In the genomic region with DNA sequence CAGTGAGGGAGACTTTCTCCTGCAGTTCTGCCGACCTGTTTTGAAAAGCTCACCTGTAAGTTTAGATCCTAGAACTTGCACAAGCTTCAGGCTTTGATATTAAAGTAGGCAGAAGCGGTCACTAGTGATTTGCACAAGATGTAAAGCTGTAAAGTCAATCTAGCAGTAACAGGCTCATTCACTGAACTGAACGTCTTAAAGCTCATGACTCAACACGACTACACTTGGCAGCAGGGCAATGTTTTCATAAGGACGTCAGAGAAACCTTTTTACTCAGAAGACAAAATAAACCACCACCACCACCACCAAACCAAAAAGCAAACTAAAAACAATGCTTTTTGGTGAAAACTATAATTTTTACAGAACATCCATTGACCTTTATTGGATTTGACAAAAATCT, we compare ENCODE assay signal across 27 mouse cellular contexts. TPM values are rescaled to one million over a fixed set of nuclear protein-coding genes. Genes with fewer than 3 reads are reported as not detected.
DNase-seq lines count a peak whose midpoint lies in the region; ATAC-seq and TF ChIP-seq lines count a peak whose summit lies in the region.
"Had no signal": no experiment of that assay in that cellular context is flagged by ENCODE, and none has a peak within 500 bp of the region (broad histone marks: within the 10 kb centered on the region; RNA-seq: fewer than 3 reads in every experiment).

No protein-coding gene starts in this region.

- WGBS in midbrain, embryonic 14.5 days = 90% methylated on average over 5 of the region's 5 CpGs
- 87% methylated on average over 5 of the region's 5 CpGs for WGBS in thymus, adult 2 months
- WGBS in intestine, postnatal 0 days = 68% methylated on average over 5 of the region's 5 CpGs

- H3K79me2 ChIP-seq in CH12.LX (replicated peaks; ENCODE audit: control insufficient read depth, extremely low read depth, insufficient read depth, poor library complexity, severe bottlenecking) = no peaks in the 10 kb centered on the region; the same call in 1 of the 2 replicates

- peak; percentile 76 for ATAC-seq in Patski
- ATAC-seq in midbrain, embryonic 14.5 days (ENCODE audit: low FRiP score, low TSS enrichment) = no peak
- ATAC-seq in intestine, postnatal 0 days = no peak
- ATAC-seq: forebrain, embryonic 15.5 days; hindbrain, embryonic 16.5 days; intestine, embryonic 15.5 days had no signal

- H3K27me3 ChIP-seq in CH12.LX (replicated peaks) (no peaks in the 10 kb centered on the region), Patski (no peaks in the 10 kb centered on the region)
- no peaks in the 10 kb centered on the region for H3K27me3 ChIP-seq in midbrain, embryonic 14.5 days (ENCODE audit: control insufficient read depth, insufficient read depth, low read length)
- H3K27me3 ChIP-seq in thymus, adult 2 months (ENCODE audit: control insufficient read depth, insufficient read depth, low read length) = no peaks in the 10 kb centered on the region
- no peaks in the 10 kb centered on the region for H3K27me3 ChIP-seq in intestine, postnatal 0 days (replicated peaks; ENCODE audit: control insufficient read depth, insufficient read depth, low read length)
- H3K27me3 ChIP-seq: forebrain, embryonic 12.5 days; forebrain, embryonic 15.5 days; heart, embryonic 12.5 days; heart, embryonic 15.5 days; hindbrain, embryonic 13.5 days; intestine, embryonic 15.5 days had no signal

- H3K9ac ChIP-seq in CH12.LX (ENCODE audit: insufficient read depth, low read depth) = no peak overlapping the region
- H3K9ac ChIP-seq in midbrain, embryonic 14.5 days (replicated peaks; ENCODE audit: low read length) = no peak overlapping the region
- no peak overlapping the region for H3K9ac ChIP-seq in intestine, postnatal 0 days (ENCODE audit: low read depth, low read length)
- H3K9ac ChIP-seq: forebrain, embryonic 12.5 days; forebrain, embryonic 15.5 days; heart, embryonic 12.5 days; heart, embryonic 15.5 days; hindbrain, embryonic 13.5 days; intestine, embryonic 15.5 days had no signal

- POLR2A ChIA-PET in Patski (lab: Charles Lee) = interaction anchor here (1.1 kb wide), 1 partner anchor 33 kb away, joined by 3 read pairs; no protein-coding TSS in a partner anchor

- no peak for TF ChIP-seq EP300 in CH12.LX (IDR thresholded peaks at IDR 0.05; ENCODE audit: low read length)

- DNase-seq in CH12.LX (ENCODE audit: extremely low read depth) (no peak), Patski (ENCODE audit: low read depth, low spot score) (peak; percentile 31)
- peak; percentile 62 for DNase-seq in fat pad, adult 2 months (ENCODE audit: extremely low read depth, low read depth, low spot score)
- no peak for DNase-seq in midbrain, embryonic 14.5 days
- no peak for DNase-seq in thymus, adult 2 months
- DNase-seq: adrenal gland, postnatal 10 days; adrenal gland, postnatal 36 days; B cell, adult 2 months; cerebellum, adult 11 months; cerebellum, adult 8-10 months; cerebellum, postnatal 10 days; cerebellum, postnatal 36 days; gastrocnemius, postnatal 25 days; heart, adult 18-20 months; heart, postnatal 10 days; heart, postnatal 36 days; kidney, adult 2 months had no signal

- in situ Hi-C loops in CH12.LX (cut with MboI; ENCODE audit: low pct_ligation_motif_present, low pct_unique_long_range_greater_than_20kb, low sequenced_read_pairs) = loop anchor here (5.0 kb wide), 1 partner anchor 41 kb away; no protein-coding TSS in a partner anchor
- in situ Hi-C loops in Patski (cut with MboI; ENCODE audit: low pct_unique_long_range_greater_than_20kb) = no loop called here

- peaks cover 31 to 91% of the 10 kb centered on the region in 2 experiments for H3K4me1 ChIP-seq in CH12.LX (ENCODE audit: control insufficient read depth in 1 of 2, insufficient read depth in 2 of 2)
- H3K4me1 ChIP-seq in midbrain, embryonic 14.5 days (ENCODE audit: control insufficient read depth, insufficient read depth, low read length) = no peaks in the 10 kb centered on the region
- H3K4me1 ChIP-seq in thymus, adult 2 months (replicated peaks; ENCODE audit: control insufficient read depth, insufficient read depth, low read length) = no peaks in the 10 kb centered on the region
- H3K4me1 ChIP-seq in intestine, postnatal 0 days (replicated peaks; ENCODE audit: control insufficient read depth, insufficient read depth, low read length) = no peaks in the 10 kb centered on the region
- H3K4me1 ChIP-seq: forebrain, embryonic 15.5 days; heart, embryonic 12.5 days; heart, embryonic 15.5 days; hindbrain, embryonic 10.5 days; hindbrain, embryonic 13.5 days; intestine, embryonic 15.5 days had no signal

- no peak overlapping the region for H3K4me2 ChIP-seq in CH12.LX (ENCODE audit: insufficient read depth, low read depth, poor library complexity, severe bottlenecking)
- no peak overlapping the region for H3K4me2 ChIP-seq in midbrain, embryonic 14.5 days (ENCODE audit: low read length)
- H3K4me2 ChIP-seq in intestine, postnatal 0 days (replicated peaks; ENCODE audit: low read depth) = no peak overlapping the region
- H3K4me2 ChIP-seq: forebrain, embryonic 12.5 days; forebrain, embryonic 15.5 days; heart, embryonic 12.5 days; heart, embryonic 15.5 days; hindbrain, embryonic 13.5 days; intestine, embryonic 15.5 days had no signal

- peaks cover 69 to 88% of the 10 kb centered on the region in 2 experiments for H3K36me3 ChIP-seq in CH12.LX (replicated peaks in 1 of 2; ENCODE audit: control insufficient read depth in 1 of 2, insufficient read depth in 1 of 2, low read length in 1 of 2)
- peaks cover 64% of the 10 kb centered on the region for H3K36me3 ChIP-seq in midbrain, embryonic 14.5 days (ENCODE audit: control insufficient read depth, insufficient read depth, low read length)
- peaks cover 53% of the 10 kb centered on the region for H3K36me3 ChIP-seq in thymus, adult 2 months (ENCODE audit: control insufficient read depth, insufficient read depth, low read length)
- H3K36me3 ChIP-seq in intestine, postnatal 0 days (ENCODE audit: control insufficient read depth, insufficient read depth) = peaks cover 83% of the 10 kb centered on the region

- no peaks in the 10 kb centered on the region for H3K9me3 ChIP-seq in CH12.LX (replicated peaks; ENCODE audit: low read length)
- H3K9me3 ChIP-seq in midbrain, embryonic 14.5 days (ENCODE audit: control insufficient read depth, low read length) = no peaks in the 10 kb centered on the region
- no peaks in the 10 kb centered on the region for H3K9me3 ChIP-seq in intestine, postnatal 0 days (ENCODE audit: control insufficient read depth)
- H3K9me3 ChIP-seq: forebrain, embryonic 12.5 days; forebrain, embryonic 15.5 days; heart, embryonic 12.5 days; heart, embryonic 15.5 days; hindbrain, embryonic 10.5 days; hindbrain, embryonic 13.5 days; intestine, embryonic 15.5 days had no signal

- TF ChIP-seq POLR2A in CH12.LX (IDR thresholded peaks at IDR 0.05; ENCODE audit: low read depth, low read length) = no peak
- no peak for TF ChIP-seq POLR2A in thymus, adult 2 months (IDR thresholded peaks at IDR 0.05; ENCODE audit: control insufficient read depth, extremely low read depth, insufficient read depth, low read length, poor library complexity)

- dilution Hi-C loops in CH12.LX (cut with MboI; ENCODE audit: extremely low pct_ligation_motif_present, extremely low pct_unique_long_range_greater_than_20kb, low sequenced_read_pairs) = no loop called here

- TF ChIP-seq CTCF in CH12.LX (conservative IDR thresholded peaks at IDR 0.05 in 1 of 2, IDR thresholded peaks at IDR 0.05 in 1 of 2; ENCODE audit: low read depth in 2 of 2, low read length in 2 of 2) (no peak), Patski (IDR thresholded peaks at IDR 0.05) (no peak)
- TF ChIP-seq CTCF in thymus, adult 2 months (IDR thresholded peaks at IDR 0.05; ENCODE audit: borderline replicate concordance, control insufficient read depth, extremely low read depth, insufficient read depth, low read length, poor library complexity) = no peak
- TF ChIP-seq CTCF in intestine, postnatal 0 days (IDR thresholded peaks at IDR 0.05; ENCODE audit: low read depth) = no peak

- CTCF ChIA-PET in Patski (lab: Charles Lee) = interaction anchor here (0.9 to 1.9 kb wide), 5 partner anchors 13 to 88 kb away, joined by 3 to 9 read pairs (median 4); no protein-coding TSS in a partner anchor

- H3K27ac ChIP-seq in CH12.LX (ENCODE audit: insufficient read depth, low read depth) = peak overlapping the region; percentile 3; the same call in 1 of the 2 replicates
- H3K27ac ChIP-seq in midbrain, embryonic 14.5 days (replicated peaks; ENCODE audit: low read depth, low read length) = no peak overlapping the region
- no peak overlapping the region for H3K27ac ChIP-seq in thymus, adult 2 months (ENCODE audit: control insufficient read depth, insufficient read depth, low read length)
- H3K27ac ChIP-seq in intestine, postnatal 0 days (ENCODE audit: low read depth, low read length) = no peak overlapping the region
- H3K27ac ChIP-seq: forebrain, embryonic 12.5 days; forebrain, embryonic 15.5 days; heart, embryonic 15.5 days; hindbrain, embryonic 10.5 days; hindbrain, embryonic 13.5 days; intestine, embryonic 15.5 days had no signal

- H3K4me3 ChIP-seq in CH12.LX (replicated peaks in 1 of 3; ENCODE audit: low read depth in 2 of 3, low read length in 2 of 3, poor library complexity in 1 of 3) = no peak overlapping the region
- H3K4me3 ChIP-seq in midbrain, embryonic 14.5 days (replicated peaks; ENCODE audit: low read depth, low read length) = no peak overlapping the region
- H3K4me3 ChIP-seq in thymus, adult 2 months (ENCODE audit: control insufficient read depth, insufficient read depth, low read length) = no peak overlapping the region
- no peak overlapping the region for H3K4me3 ChIP-seq in intestine, postnatal 0 days (ENCODE audit: low read depth, low read length)
- H3K4me3 ChIP-seq: forebrain, embryonic 12.5 days; forebrain, embryonic 15.5 days; heart, embryonic 12.5 days; heart, embryonic 15.5 days; hindbrain, embryonic 10.5 days; hindbrain, embryonic 13.5 days; intestine, embryonic 15.5 days had no signal

- no peak for TF ChIP-seq RAD21 in CH12.LX (IDR thresholded peaks at IDR 0.05; ENCODE audit: low read depth, low read length)

RNA-seq across cellular contexts. Expression of gene Zdhhc6, which starts 17.9 kb away (rescaled TPM):
- 88.6 and 101 TPM in 2 replicates for total RNA-seq in CH12.LX (2012; rRNA removed)
- total RNA-seq in CH12.LX (2014; rRNA removed) = 143 and 152 TPM in 2 replicates
- 101 and 108 TPM in 2 replicates for polyA plus RNA-seq in CH12.LX (2012; ENCODE audit: insufficient read length, low read depth)
- 85.5 TPM for polyA plus RNA-seq in Patski (2021)
- 52.7 and 72.4 TPM in 2 replicates for polyA plus RNA-seq in midbrain, embryonic 14.5 days (2014; fragmentation: Nextera tagmentation; extraction: Ambion mirVana)
- 11.4 and 14.2 TPM in 2 replicates for polyA plus RNA-seq in thymus, adult 2 months (2012; rRNA removed)
- 39.8 and 44.7 TPM in 2 replicates for polyA plus RNA-seq in intestine, postnatal 0 days (2015; fragmentation: Nextera tagmentation; extraction: Ambion mirVana)

RNA-seq across cellular contexts. Expression of gene Vti1a, which starts 18.1 kb away (rescaled TPM):
- total RNA-seq in CH12.LX (2012; rRNA removed) (22.3 and 23.1 TPM in 2 replicates), CH12.LX (2014; rRNA removed) (23.5 and 23.8 TPM in 2 replicates)
- polyA plus RNA-seq in CH12.LX (2012; ENCODE audit: insufficient read length, low read depth) (27.6 and 30.8 TPM in 2 replicates), Patski (2021) (41.4 TPM)
- polyA plus RNA-seq in midbrain, embryonic 14.5 days (2014; fragmentation: Nextera tagmentation; extraction: Ambion mirVana) = 25.3 and 33.9 TPM in 2 replicates
- polyA plus RNA-seq in thymus, adult 2 months (2012; rRNA removed) = 13.9 and 15.4 TPM in 2 replicates
- polyA plus RNA-seq in intestine, postnatal 0 days (2015; fragmentation: Nextera tagmentation; extraction: Ambion mirVana) = 21.3 and 23.2 TPM in 2 replicates

RNA-seq across cellular contexts. Expression of gene Acsl5, which starts 46.2 kb away (rescaled TPM):
- total RNA-seq in CH12.LX (2012; rRNA removed) (126 and 143 TPM in 2 replicates), CH12.LX (2014; rRNA removed) (196 and 224 TPM in 2 replicates)
- polyA plus RNA-seq in CH12.LX (2012; ENCODE audit: insufficient read length, low read depth) (231 and 265 TPM in 2 replicates), Patski (2021) (143 TPM)
- 7.3 and 12.6 TPM in 2 replicates for polyA plus RNA-seq in midbrain, embryonic 14.5 days (2014; fragmentation: Nextera tagmentation; extraction: Ambion mirVana)
- polyA plus RNA-seq in thymus, adult 2 months (2012; rRNA removed) = 20.9 and 21.1 TPM in 2 replicates
- polyA plus RNA-seq in intestine, postnatal 0 days (2015; fragmentation: Nextera tagmentation; extraction: Ambion mirVana) = 1,862 and 1,917 TPM in 2 replicates

RNA-seq across cellular contexts. Expression of gene Gucy2g, which starts 56.9 kb away (rescaled TPM):
- not detected in 2 replicates for total RNA-seq in CH12.LX (2012; rRNA removed)
- not detected in 2 replicates for total RNA-seq in CH12.LX (2014; rRNA removed)
- polyA plus RNA-seq in CH12.LX (2012; ENCODE audit: insufficient read length, low read depth) = 0.11 TPM in 1 of 2 replicates, not detected in the other
- 0.27 TPM for polyA plus RNA-seq in Patski (2021)
- polyA plus RNA-seq in midbrain, embryonic 14.5 days (2014; fragmentation: Nextera tagmentation; extraction: Ambion mirVana) = 0.07 and 0.18 TPM in 2 replicates
- 0.13 and 0.15 TPM in 2 replicates for polyA plus RNA-seq in thymus, adult 2 months (2012; rRNA removed)
- 0.12 and 0.17 TPM in 2 replicates for polyA plus RNA-seq in intestine, postnatal 0 days (2015; fragmentation: Nextera tagmentation; extraction: Ambion mirVana)
- total RNA-seq: adrenal gland, postnatal 10 days; adrenal gland, postnatal 36 days had no signal
- polyA plus RNA-seq: embryonic facial prominence, embryonic 11.5 days; forebrain, embryonic 12.5 days; forebrain, embryonic 15.5 days; heart, embryonic 15.5 days; hindbrain, embryonic 10.5 days; intestine, embryonic 15.5 days had no signal

Comparison
In these comparisons a context has a peak if more than half of its experiments do, and no peak if none do; other contexts are left out.
1. DNase-seq: peak in Patski (single experiment) and fat pad, adult 2 months (single experiment); none in CH12.LX (single experiment), midbrain, embryonic 14.5 days (single experiment) and thymus, adult 2 months (single experiment).